Mouse (Mus musculus) forebrain, postnatal 0 days (tissue): ENCODE results near the gene Meis1. TPM values are rescaled to one million over a fixed set of nuclear protein-coding genes. Genes with fewer than 3 reads are reported as not detected.
A peak's percentile ranks its signal among the peaks of the same experiment; 100 is the strongest.

Experiments used
- ATAC-seq: fragments of 200-750 bp; cut with Nextera tagmentation; 2 replicates; pipeline ENCODE4 v1.8.0; 2017; ENCODE audit warnings: mild to moderate bottlenecking, moderate library complexity
- DNase-seq: peaks from one replicate; pipeline ENCODE4 v3.0.0-alpha.2; 2015
- H3K27ac ChIP-seq: fragments of 300-500 bp; sonication (generic); 2 replicates; pipeline ENCODE4 v1.5.1; 2014; ENCODE audit warnings: low read depth, mild to moderate bottlenecking, antibody characterized with exemption, low read length, moderate library complexity, mixed read lengths
- H3K27me3 ChIP-seq: fragments of 300-500 bp; sonication (generic); 2 replicates; pipeline ENCODE4 v1.6.1; 2014; ENCODE audit warnings: mild to moderate bottlenecking, low read length, mixed read lengths; ENCODE audit not compliant: insufficient read depth
- H3K36me3 ChIP-seq: fragments of 300-500 bp; sonication (generic); 2 replicates; pipeline ENCODE4 v1.6.1; 2014; ENCODE audit warnings: mild to moderate bottlenecking, moderate library complexity; ENCODE audit not compliant: insufficient read depth
- H3K4me1 ChIP-seq: fragments of 300-500 bp; sonication (generic); 2 replicates; pipeline ENCODE4 v1.6.1; 2014; ENCODE audit warnings: antibody characterized with exemption; ENCODE audit not compliant: insufficient read depth
- H3K4me2 ChIP-seq: fragments of 300-500 bp; sonication (generic); 2 replicates; pipeline ENCODE4 v1.6.1; 2014; ENCODE audit warnings: low read depth, mild to moderate bottlenecking, moderate library complexity
- H3K4me3 ChIP-seq: fragments of 300-500 bp; sonication (generic); 2 replicates; pipeline ENCODE4 v1.5.1; 2014; ENCODE audit warnings: low read depth, low read length, mixed read lengths
- H3K9ac ChIP-seq: fragments of 300-500 bp; sonication (generic); 2 replicates; pipeline ENCODE4 v1.6.1; 2014; ENCODE audit warnings: mild to moderate bottlenecking
- H3K9me3 ChIP-seq: fragments of 300-500 bp; sonication (generic); 2 replicates; pipeline ENCODE4 v1.6.1; 2016; ENCODE audit warnings: low read length
- CTCF ChIP-seq: sonication (generic); IDR thresholded peaks from 2 replicates; pipeline ENCODE4 v1.5.1; 2016; ENCODE audit warnings: antibody characterized with exemption, control low read depth, low read depth
- WGBS: fragments of 180-500 bp; shearing (Covaris S2); extraction: QIAGEN DNeasy Blood & Tissue Kit; methylation state at CpG from one replicate; pipeline ENCODE4 v1.1.7; 2014; 5-methylcytosine and 5-hydroxymethylcytosine counted together
- polyA plus RNA-seq: library from polyadenylated mRNA; unstranded; fragments of >200 nt; fragmentation: Nextera tagmentation; extraction: Ambion mirVana; gene quantifications from 2 replicates; pipeline ENCODE4 v1.2.1, GENCODE M21; 2015
- total RNA-seq: library from RNA; depleted of rRNA; stranded (reverse); fragments of >200 nt; gene quantifications from 2 replicates; pipeline ENCODE4 v1.2.3, GENCODE M21; 2014; rRNA removed

Meis1 gene
- total RNA-seq (15.8 and 16.9 TPM in 2 replicates), polyA plus RNA-seq (11.4 and 12.5 TPM in 2 replicates)

- Histone ChIP-seq H3K9ac (peak within 1 kb of the TSS; percentile 67), H3K27ac (peak within 1 kb of the TSS; percentile 86), H3K27me3 (peaks cover 33% of the 10 kb centered on the region), H3K4me2 (peak within 1 kb of the TSS; percentile 91), H3K4me1 (peaks cover 7% of the 10 kb centered on the region; the same call in 1 of the 2 replicates), H3K36me3 (no peaks in the 10 kb centered on the region), H3K4me3 (peak within 1 kb of the TSS; percentile 56), H3K9me3 (no peaks in the 10 kb centered on the region)
- under 1% methylated on average over 29 of the region's 29 CpGs for WGBS
- TF ChIP-seq CTCF: no peak
- DNase-seq (peak; percentile 84), ATAC-seq (peak; percentile 80)
Observed at GRCm38 (mm10) chr11:19018489-19019203, at the start of gene Meis1. Gene Meis1 (minus strand): TSS chr11:19018985.

- no peak for TF ChIP-seq CTCF
- H3K27me3 ChIP-seq: no peaks in the 10 kb centered on the region
- H3K4me3 ChIP-seq: no peak overlapping the region
- no peaks in the 10 kb centered on the region for H3K9me3 ChIP-seq
- 92% methylated on average over 5 of the region's 5 CpGs for WGBS
- H3K9ac ChIP-seq: no peak overlapping the region
- no peaks in the 10 kb centered on the region for H3K4me1 ChIP-seq
- DNase-seq (no peak), ATAC-seq (no peak)
- H3K27ac ChIP-seq: no peak overlapping the region
- no peak overlapping the region for H3K4me2 ChIP-seq
- H3K36me3 ChIP-seq: no peaks in the 10 kb centered on the region
Observed at GRCm38 (mm10) chr11:19067334-19067733, 48.5 kb upstream of the Meis1 start.

- H3K4me2 ChIP-seq: no peak overlapping the region
- H3K9me3 ChIP-seq: no peaks in the 10 kb centered on the region
- no peak for TF ChIP-seq CTCF
- no peak overlapping the region for H3K4me3 ChIP-seq
- no peaks in the 10 kb centered on the region for H3K36me3 ChIP-seq
- WGBS: 81% methylated on average over 7 of the region's 7 CpGs
- ATAC-seq: no peak
- no peaks in the 10 kb centered on the region for H3K4me1 ChIP-seq
- no peak for DNase-seq
- no peaks in the 10 kb centered on the region for H3K27me3 ChIP-seq
- H3K27ac ChIP-seq: no peak overlapping the region
- no peak overlapping the region for H3K9ac ChIP-seq
Observed at GRCm38 (mm10) chr11:19049276-19049675, 30.5 kb upstream of the Meis1 start.

GRCm38 (mm10) chr11:19036595-19037166 is 17.9 kb upstream of the Meis1 start:
- H3K4me2 ChIP-seq: no peak overlapping the region
- no peaks in the 10 kb centered on the region for H3K4me1 ChIP-seq
- DNase-seq (no peak), ATAC-seq (no peak)
- WGBS: 96% methylated on average over 10 of the region's 10 CpGs
- H3K27me3 ChIP-seq: 0 out of 2 replicates have a peak, but pooled peaks cover 4% of the 10 kb centered on the region
- no peak overlapping the region for H3K4me3 ChIP-seq
- H3K36me3 ChIP-seq: no peaks in the 10 kb centered on the region
- no peak for TF ChIP-seq CTCF
- no peak overlapping the region for H3K9ac ChIP-seq
- no peak overlapping the region for H3K27ac ChIP-seq
- H3K9me3 ChIP-seq: no peaks in the 10 kb centered on the region

- WGBS: 1% methylated on average over 58 of the region's 58 CpGs
- Histone ChIP-seq H3K4me2 (peak overlapping the region; percentile 95), H3K4me3 (peak overlapping the region; percentile 43), H3K9me3 (no peaks in the 10 kb centered on the region), H3K27ac (no peak overlapping the region), H3K27me3 (peaks cover 25% of the 10 kb centered on the region), H3K36me3 (no peaks in the 10 kb centered on the region), H3K9ac (peak overlapping the region; percentile 50), H3K4me1 (0 out of 2 replicates have a peak, but pooled peaks cover 5% of the 10 kb centered on the region)
- DNase-seq (no peak), ATAC-seq (peak; percentile 74)
- TF ChIP-seq CTCF: no peak
Observed at GRCm38 (mm10) chr11:19026581-19027561, 8.1 kb upstream of the Meis1 start.

- WGBS: 4% methylated on average over 11 of the region's 11 CpGs
- Histone ChIP-seq H3K4me1 (0 out of 2 replicates have a peak, but pooled peaks cover 5% of the 10 kb centered on the region), H3K4me2 (peak overlapping the region; percentile 95), H3K27ac (no peak overlapping the region), H3K27me3 (peaks cover 33% of the 10 kb centered on the region), H3K4me3 (peak overlapping the region; percentile 43), H3K36me3 (no peaks in the 10 kb centered on the region), H3K9ac (peak overlapping the region; percentile 50; the same call in 1 of the 2 replicates), H3K9me3 (no peaks in the 10 kb centered on the region)
- DNase-seq (no peak), ATAC-seq (no peak)
- no peak for TF ChIP-seq CTCF
Observed at GRCm38 (mm10) chr11:19025976-19026520, 7.3 kb upstream of the Meis1 start.
